Mouse (Mus musculus): ENCODE data around the gene Kif26b.

DNA sequence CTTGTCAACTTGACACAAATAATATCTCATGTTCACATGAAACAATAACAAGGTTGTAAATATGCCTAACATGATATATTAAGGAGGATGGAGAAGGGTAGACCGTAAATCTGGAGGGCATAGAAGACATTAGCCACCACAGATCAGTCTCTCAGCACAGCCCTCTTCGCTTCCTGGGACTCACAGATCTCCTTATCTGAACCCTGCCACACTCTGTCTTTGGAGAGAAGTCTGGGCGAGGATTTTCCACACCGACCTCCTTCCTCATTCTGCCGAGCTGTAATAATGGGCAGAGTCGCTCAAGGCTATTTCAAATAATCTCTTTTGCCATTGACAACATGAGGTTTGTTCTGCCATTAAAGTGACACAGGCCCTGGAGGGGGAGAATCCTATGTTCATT, 315.9 kb downstream of the Kif26b start:
- TF ChIP-seq POLR2A (IDR thresholded peaks at IDR 0.05; ENCODE audit: low read depth, low read length) (no peak), CTCF (IDR thresholded peaks at IDR 0.05; ENCODE audit: extremely low read depth, insufficient read length, insufficient replicate concordance, low read depth, low read length) (no peak)
